Mouse (Mus musculus) C2C12 (cell line): Measurements from ENCODE around the gene Epdr1.
"Not testable (repeated sequence)": the region's sequence is repeated elsewhere in the genome, so short reads cannot be mapped to it uniquely, and the experiment has no call there.

Source experiments
- CEBPB ChIP-seq: IDR thresholded peaks from one replicate; pipeline ENCODE4 v1.6.1; 2011; ENCODE audit warnings: low read depth, mild to moderate bottlenecking, control low read depth, moderate library complexity
- CTCF ChIP-seq: IDR thresholded peaks from one replicate; pipeline ENCODE4 v1.5.1; 2011; ENCODE audit not compliant: control insufficient read depth, insufficient read depth, insufficient read length
- MAX ChIP-seq: IDR thresholded peaks from one replicate; pipeline ENCODE4 v1.6.1; 2011; ENCODE audit warnings: mild to moderate bottlenecking, control low read depth
- MYOD1 ChIP-seq: IDR thresholded peaks from one replicate; pipeline ENCODE4 v1.6.1; 2011; ENCODE audit warnings: low read depth; ENCODE audit not compliant: control insufficient read depth, insufficient read length
- MYOG ChIP-seq: IDR thresholded peaks from one replicate; pipeline ENCODE4 v1.6.1; 2011; ENCODE audit not compliant: control insufficient read depth, insufficient read length; ENCODE audit errors: extremely low read depth
- USF1 ChIP-seq: IDR thresholded peaks from one replicate; pipeline ENCODE4 v1.6.1; 2011; ENCODE audit warnings: low read depth, mild to moderate bottlenecking, control low read depth, moderate library complexity

DNA sequence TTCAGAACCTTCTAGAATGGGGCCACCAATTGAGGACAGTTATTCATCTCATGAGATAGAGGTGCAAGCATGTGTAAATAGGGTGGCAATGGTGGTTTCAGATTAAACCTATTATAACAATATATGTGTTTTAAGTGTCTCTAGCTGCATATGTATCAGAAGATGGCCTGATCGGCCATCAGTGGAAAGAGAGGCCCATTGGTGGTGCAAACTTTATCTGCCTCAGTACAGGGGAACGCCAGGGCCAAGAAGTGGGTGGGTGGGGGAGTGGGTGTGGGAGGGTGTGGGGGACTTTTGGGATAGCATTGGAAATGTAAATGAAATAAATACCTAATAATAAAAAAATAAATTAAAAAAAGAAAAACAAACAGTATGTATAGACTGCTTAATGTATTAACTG lies 45.0 kb downstream of the Epdr1 start:
- not testable (repeated sequence) for TF ChIP-seq CTCF, USF1, MAX, MYOG, CEBPB, MYOD1
